Mouse (Mus musculus): ENCODE measurements around the gene Snx12.
A peak's percentile ranks its signal among the peaks of the same experiment; 100 is the strongest.
"Not testable (repeated sequence)": the region's sequence is repeated elsewhere in the genome, so short reads cannot be mapped to it uniquely, and the experiment has no call there.

The Snx12 gene

GRCm38 (mm10) chrX:101131992-101132791 lies 90.2 kb downstream of the Snx12 start:
- DNase-seq = peak; percentile 24 to 60

- DNase-seq = peak; percentile 79 to 86
Observed at GRCm38 (mm10) chrX:101131001-101131400, 91.4 kb downstream of the Snx12 start.

- DNase-seq = no peak
Observed at GRCm38 (mm10) chrX:101128559-101128958, 93.8 kb downstream of the Snx12 start.

- no peak for DNase-seq
Observed at GRCm38 (mm10) chrX:101126977-101127376, 95.4 kb downstream of the Snx12 start.

- DNase-seq = no peak
Observed at GRCm38 (mm10) chrX:101126474-101126955, 95.8 kb downstream of the Snx12 start.

- DNase-seq = no peak
Observed at GRCm38 (mm10) chrX:101120546-101120945, 101.8 kb downstream of the Snx12 start.

- peak in 1 of 2 experiments; percentile 8 for DNase-seq
Observed at GRCm38 (mm10) chrX:101085920-101086319, 136.4 kb downstream of the Snx12 start, which contains the start of gene Slc7a3. TSS of gene Slc7a3 (minus strand) at chrX:101086020.

GRCm38 (mm10) chrX:101085211-101085610 lies 137.2 kb downstream of the Snx12 start:
- DNase-seq = not testable (repeated sequence)

GRCm38 (mm10) chrX:101084192-101084591 lies 138.2 kb downstream of the Snx12 start:
- DNase-seq = no peak

- DNase-seq = no peak
Observed at GRCm38 (mm10) chrX:101065245-101065644, 157.1 kb downstream of the Snx12 start.

GRCm38 (mm10) chrX:101063503-101063902 lies 158.9 kb downstream of the Snx12 start:
- DNase-seq = peak; percentile 77 to 81

GRCm38 (mm10) chrX:101059541-101059940 lies 162.8 kb downstream of the Snx12 start, which contains the start of gene Tex11:
TSS of gene Tex11 (minus strand) at chrX:101059667.
- no peak for DNase-seq
